Mouse (Mus musculus) MEL (cell line): ENCODE data around the gene Catsperz. TPM values are rescaled to one million over a fixed set of nuclear protein-coding genes. Genes with fewer than 3 reads are reported as not detected.

Experiments used
- DNase-seq: peaks from one replicate; pipeline ENCODE4 v3.0.0; 2011; ENCODE audit warnings: low read depth, low spot score
- H3K27ac ChIP-seq: 2 replicates; pipeline ENCODE4 v1.5.1; 2012; ENCODE audit warnings: low read depth, mild to moderate bottlenecking, control low read depth, low read length, moderate library complexity; ENCODE audit not compliant: control insufficient read depth
- H3K27me3 ChIP-seq, 2 experiments: fragments of 150-350 bp in 1 of 2; sonication (generic) in 1 of 2; 2 replicates each; pipeline ENCODE4 v1.6.1; 2012; ENCODE audit warnings: low read length in 2 of 2, mild to moderate bottlenecking in 2 of 2, improper control_type of control experiment in 1 of 2, moderate library complexity in 1 of 2; ENCODE audit not compliant: insufficient read depth in 2 of 2, control insufficient read depth in 1 of 2
- H3K36me3 ChIP-seq, 2 experiments: 2 replicates each; pipeline ENCODE4 v1.6.1; 2012 to 2014; ENCODE audit warnings: low read length in 2 of 2, improper control_type of control experiment in 1 of 2, inconsistent platforms in 1 of 2, mild to moderate bottlenecking in 1 of 2; ENCODE audit not compliant: insufficient read depth in 2 of 2, control insufficient read depth in 1 of 2
- H3K4me1 ChIP-seq, 2 experiments: fragments of 150-350 bp in 1 of 2; sonication (generic) in 1 of 2; 2 replicates each; pipeline ENCODE4 v1.6.1; 2012; ENCODE audit warnings: low read length in 2 of 2, improper control_type of control experiment in 1 of 2, mild to moderate bottlenecking in 1 of 2; ENCODE audit not compliant: insufficient read depth in 2 of 2, control insufficient read depth in 1 of 2
- H3K4me3 ChIP-seq, 2 experiments: fragments of 150-350 bp in 1 of 2; sonication (generic) in 1 of 2; 2 replicates each; pipeline ENCODE4 v1.5.1; 2012; ENCODE audit warnings: low read depth in 2 of 2, low read length in 2 of 2, mild to moderate bottlenecking in 2 of 2, moderate library complexity in 2 of 2, control low read depth in 1 of 2, improper control_type of control experiment in 1 of 2; ENCODE audit not compliant: control insufficient read depth in 1 of 2, insufficient read depth in 1 of 2
- H3K79me2 ChIP-seq: 2 replicates; pipeline ENCODE4 v1.6.1; 2012; ENCODE audit warnings: mild to moderate bottlenecking, low read length, moderate library complexity; ENCODE audit not compliant: control insufficient read depth, poor library complexity, insufficient read depth
- H3K9ac ChIP-seq: 2 replicates; pipeline ENCODE4 v1.6.1; 2012; ENCODE audit warnings: low read depth, mild to moderate bottlenecking, control low read depth, low read length, moderate library complexity; ENCODE audit not compliant: control insufficient read depth, poor library complexity, severe bottlenecking
- H3K9me3 ChIP-seq: fragments of 150-350 bp; sonication (generic); replicated peaks from 2 replicates; pipeline ENCODE4 v1.6.1; 2012; ENCODE audit warnings: mild to moderate bottlenecking, low read length, improper control_type of control experiment, moderate library complexity; ENCODE audit not compliant: insufficient read depth
- BHLHE40 ChIP-seq: IDR thresholded peaks from 2 replicates; pipeline ENCODE4 v1.6.1; 2012; ENCODE audit warnings: low read depth, mild to moderate bottlenecking, inconsistent platforms, low read length, improper control_type of control experiment, borderline replicate concordance
- CHD2 ChIP-seq: IDR thresholded peaks from 2 replicates; pipeline ENCODE4 v1.6.1; 2011; ENCODE audit warnings: low read length, improper control_type of control experiment
- CTCF ChIP-seq, 3 experiments: IDR thresholded peaks in 2 of 3; conservative IDR thresholded peaks in 1 of 3; 2 replicates each; pipeline ENCODE4 v1.5.1; 2011 to 2012; ENCODE audit warnings: low read length in 3 of 3, low read depth in 2 of 3, mild to moderate bottlenecking in 2 of 3, improper control_type of control experiment in 1 of 3, inconsistent platforms in 1 of 3, mixed read lengths in 1 of 3, moderate library complexity in 1 of 3; ENCODE audit not compliant: control insufficient read depth in 1 of 3, insufficient read depth in 1 of 3, poor library complexity in 1 of 3, severe bottlenecking in 1 of 3
- ETS1 ChIP-seq: IDR thresholded peaks from 2 replicates; pipeline ENCODE4 v1.6.1; 2012; ENCODE audit warnings: low read depth, mild to moderate bottlenecking, inconsistent platforms, low read length, improper control_type of control experiment, moderate library complexity
- GABPA ChIP-seq: IDR thresholded peaks from 2 replicates; pipeline ENCODE4 v1.6.1; 2012; ENCODE audit warnings: low read depth, mild to moderate bottlenecking, inconsistent platforms, low read length, improper control_type of control experiment, moderate library complexity
- KAT2A ChIP-seq: conservative IDR thresholded peaks from 2 replicates; pipeline ENCODE4 v1.6.1; 2012; ENCODE audit warnings: low read depth, low read length, improper control_type of control experiment, inconsistent platforms
- MAFK ChIP-seq: IDR thresholded peaks from 2 replicates; pipeline ENCODE4 v1.6.1; 2011; ENCODE audit warnings: low read depth, mild to moderate bottlenecking, low read length, improper control_type of control experiment, borderline replicate concordance
- MAX ChIP-seq: IDR thresholded peaks from 2 replicates; pipeline ENCODE4 v1.6.1; 2011; ENCODE audit warnings: low read length, improper control_type of control experiment
- MAZ ChIP-seq: IDR thresholded peaks from 2 replicates; pipeline ENCODE4 v1.6.1; 2012; ENCODE audit warnings: low read depth, mild to moderate bottlenecking, inconsistent platforms, low read length, improper control_type of control experiment
- MXI1 ChIP-seq: IDR thresholded peaks from 2 replicates; pipeline ENCODE4 v1.6.1; 2011; ENCODE audit warnings: mild to moderate bottlenecking, low read depth, low read length, improper control_type of control experiment
- MYB ChIP-seq: IDR thresholded peaks from 2 replicates; pipeline ENCODE4 v1.6.1; 2011; ENCODE audit warnings: mild to moderate bottlenecking, low read depth, low read length, improper control_type of control experiment
- NELFE ChIP-seq: IDR thresholded peaks from 2 replicates; pipeline ENCODE4 v1.6.1; 2011; ENCODE audit warnings: low read depth, low read length, improper control_type of control experiment
- NRF1 ChIP-seq: IDR thresholded peaks from 2 replicates; pipeline ENCODE4 v1.6.1; 2014; ENCODE audit warnings: low read depth, mild to moderate bottlenecking, inconsistent platforms, low read length, improper control_type of control experiment, moderate library complexity; ENCODE audit not compliant: poor library complexity, insufficient read depth, severe bottlenecking
- POLR2A ChIP-seq, 2 experiments: IDR thresholded peaks; 2 replicates each; pipeline ENCODE4 v1.6.1; 2011 to 2012; ENCODE audit warnings: low read length in 2 of 2, mild to moderate bottlenecking in 2 of 2, control low read depth in 1 of 2, improper control_type of control experiment in 1 of 2, low read depth in 1 of 2, moderate library complexity in 1 of 2; ENCODE audit not compliant: control insufficient read depth in 1 of 2, insufficient read depth in 1 of 2, poor library complexity in 1 of 2
- POLR2AphosphoS2 ChIP-seq: IDR thresholded peaks from 2 replicates; pipeline ENCODE4 v1.6.1; 2011; ENCODE audit warnings: low read length, improper control_type of control experiment
- RAD21 ChIP-seq: IDR thresholded peaks from 2 replicates; pipeline ENCODE4 v1.6.1; 2011; ENCODE audit warnings: mild to moderate bottlenecking, low read depth, low read length, improper control_type of control experiment
- TAL1 ChIP-seq: IDR thresholded peaks from 2 replicates; pipeline ENCODE4 v1.6.1; 2012; ENCODE audit warnings: mild to moderate bottlenecking, inconsistent platforms, low read length, moderate library complexity, mixed read lengths
- TBP ChIP-seq: IDR thresholded peaks from 2 replicates; pipeline ENCODE4 v1.8.0; 2011; ENCODE audit warnings: low read depth, low read length, improper control_type of control experiment
- TCF12 ChIP-seq: IDR thresholded peaks from 2 replicates; pipeline ENCODE4 v1.6.1; 2014; ENCODE audit warnings: low read depth, mild to moderate bottlenecking, inconsistent platforms, low read length, improper control_type of control experiment, moderate library complexity
- USF1 ChIP-seq: IDR thresholded peaks from 2 replicates; pipeline ENCODE4 v1.6.1; 2014; ENCODE audit warnings: low read depth, mild to moderate bottlenecking, inconsistent platforms, low read length, improper control_type of control experiment, moderate library complexity
- USF2 ChIP-seq, 2 experiments: IDR thresholded peaks; 2 replicates each; pipeline ENCODE4 v1.6.1; 2011 to 2012; ENCODE audit warnings: improper control_type of control experiment in 2 of 2, low read length in 2 of 2, borderline replicate concordance in 1 of 2, inconsistent platforms in 1 of 2, low read depth in 1 of 2, mild to moderate bottlenecking in 1 of 2; ENCODE audit not compliant: insufficient read depth in 1 of 2
- ZC3H11A ChIP-seq: IDR thresholded peaks from 2 replicates; pipeline ENCODE4 v1.6.1; 2012; ENCODE audit warnings: low read depth, mild to moderate bottlenecking, inconsistent platforms, low read length, improper control_type of control experiment
- ZMIZ1 ChIP-seq: IDR thresholded peaks from 2 replicates; pipeline ENCODE4 v1.6.1; 2012; ENCODE audit warnings: low read depth, mild to moderate bottlenecking, inconsistent platforms, low read length, improper control_type of control experiment, moderate library complexity
- polyA plus RNA-seq, 2 experiments: library from polyadenylated mRNA; stranded (reverse) in 1 of 2; unstranded in 1 of 2; fragments of >175 nt in 1 of 2; fragments of >200 nt in 1 of 2; gene quantifications; 2 replicates each; pipeline versions ENCODE4 v1.2.1 to v1.2.4; 2012; ENCODE audit warnings: low replicate concordance in 2 of 2, low read depth in 1 of 2; ENCODE audit not compliant: insufficient read length in 2 of 2, insufficient read depth in 1 of 2, missing spikeins in 1 of 2
- total RNA-seq: library from RNA; depleted of rRNA; stranded (reverse); fragments of 300-350 nt; gene quantifications from 2 replicates; pipeline ENCODE4 v1.2.3, GENCODE M21; 2012

Gene Catsperz
- total and polyA plus RNA-seq, 3 experiments, result 0.65 to 2.4 TPM; not detected in 1

- no peak for TF ChIP-seq BHLHE40
- TF ChIP-seq NELFE, result peak; percentile 52; the same call in 1 of the 2 replicates
- peak; percentile 36 to 73; a peak in 2 of 4 replicates for TF ChIP-seq POLR2A (IDR thresholded peaks at IDR 0.05; ENCODE audit: control insufficient read depth in 1 of 2, insufficient read depth in 1 of 2, low read depth in 1 of 2, low read length in 2 of 2, poor library complexity in 1 of 2)
- TF ChIP-seq USF1, result no peak
- no peak for TF ChIP-seq MYB
- no peak for TF ChIP-seq RAD21
- TF ChIP-seq POLR2AphosphoS2, result peak; percentile 85; the same call in 1 of the 2 replicates
- TF ChIP-seq MAX, result no peak
- peak; percentile 72; the same call in 1 of the 2 replicates for TF ChIP-seq MAZ
- TF ChIP-seq GABPA, result no peak
- TF ChIP-seq ZC3H11A, result no peak
- TF ChIP-seq CHD2, result no peak
- peak; percentile 76 for TF ChIP-seq NRF1
- TF ChIP-seq MXI1, result peak; percentile 85
- TF ChIP-seq CTCF (IDR thresholded peaks at IDR 0.05 in 2 of 3, conservative IDR thresholded peaks at IDR 0.05 in 1 of 3; ENCODE audit: control insufficient read depth in 1 of 3, insufficient read depth in 1 of 3, low read depth in 2 of 3, low read length in 3 of 3, poor library complexity in 1 of 3, severe bottlenecking in 1 of 3), result no peak
- TF ChIP-seq TAL1, result no peak
- TF ChIP-seq MAFK, result no peak
- TF ChIP-seq USF2 (IDR thresholded peaks at IDR 0.05; ENCODE audit: borderline replicate concordance in 1 of 2, insufficient read depth in 1 of 2, low read depth in 1 of 2, low read length in 2 of 2), result no peak
- TF ChIP-seq KAT2A, result peak; percentile 69; the same call in 1 of the 2 replicates
- no peak for TF ChIP-seq ZMIZ1
- TF ChIP-seq ETS1, result peak; percentile 48; the same call in 1 of the 2 replicates
These were observed 26.3 kb upstream of the Catsperz start (continued) for GRCm38 (mm10) chr19:6951381-6951968.

- H3K9me3 ChIP-seq, result no peaks in the 10 kb centered on the region
- H3K9ac ChIP-seq, result peak overlapping the region; percentile 82
- peaks cover 1% of the 10 kb centered on the region; the same call in 1 of the 2 replicates for H3K79me2 ChIP-seq
- H3K36me3 ChIP-seq, result peaks cover 0 to 6% of the 10 kb centered on the region in 2 experiments; a peak in 1 of 4 replicates
- H3K4me1 ChIP-seq, result 0 out of 4 replicates have a peak, but pooled peaks cover 0 to 6% of the 10 kb centered on the region in 2 experiments
- H3K4me3 ChIP-seq, result peak overlapping the region; percentile 59 to 61
- TF ChIP-seq TBP (no peak), MXI1 (0 out of 2 replicates have a peak, but pooled peaks have one; percentile 10), MAZ (no peak), NELFE (no peak), POLR2AphosphoS2 (no peak), TCF12 (no peak)
- TF ChIP-seq, all 39 proteins: peak for 1
- H3K27me3 ChIP-seq, result no peaks in the 10 kb centered on the region
- DNase-seq, result peak; percentile 65
- peak overlapping the region; percentile 91 for H3K27ac ChIP-seq
These were observed 25.5 kb upstream of the Catsperz start for GRCm38 (mm10) chr19:6950613-6951153.
